ENCODE assay signal across 7 mouse cellular contexts in genomic region chr5:120746451-120746850, GRCm38 (mm10). TPM values are rescaled to one million over a fixed set of nuclear protein-coding genes. Genes with fewer than 3 reads are reported as not detected.
DNase-seq lines count a peak whose midpoint lies in the region; ATAC-seq and TF ChIP-seq lines count a peak whose summit lies in the region.

No protein-coding gene starts in this region.

- no peaks in the 10 kb centered on the region for H3K36me3 ChIP-seq in kidney, embryonic 16.5 days (ENCODE audit: insufficient read depth, low read length)
- H3K36me3 ChIP-seq in MEL (ENCODE audit: control insufficient read depth in 1 of 2, insufficient read depth in 2 of 2, low read length in 2 of 2), result no peaks in the 10 kb centered on the region

- H3K9ac ChIP-seq in kidney, embryonic 16.5 days (replicated peaks; ENCODE audit: low read length), result no peak overlapping the region
- no peak overlapping the region for H3K9ac ChIP-seq in MEL (ENCODE audit: control insufficient read depth, low read depth, low read length, poor library complexity, severe bottlenecking)

- TF ChIP-seq EP300 in MEL (IDR thresholded peaks at IDR 0.05; ENCODE audit: low read depth in 1 of 2, low read length in 2 of 2), result no peak

- intact Hi-C loops in heart, postnatal 36 days (cut with DNase I), result loop anchor here (1.0 to 10.0 kb wide), 3 partner anchors 66 to 242 kb away; partner anchors contain the start of gene Plbd2
- intact Hi-C loops in left cerebral cortex, postnatal 14 days (cut with DNase I), result loop anchor here (2.0 kb wide), 1 partner anchor 126 kb away; no protein-coding TSS in a partner anchor

- peak; percentile 17 for DNase-seq in kidney, adult 18-20 months
- DNase-seq in MEL (ENCODE audit: low read depth, low spot score), result peak; percentile 59
- DNase-seq in c-Kit-positive CD71-negative TER-119-negative erythroid progenitor cells, embryonic 14.5 days (ENCODE audit: low read depth), result peak; percentile 36
- peak; percentile 44 to 49 for DNase-seq in heart, postnatal 36 days
- DNase-seq in left cerebral cortex, postnatal 14 days (ENCODE audit: low spot score in 2 of 2), result peak; percentile 78 to 86
- DNase-seq in right cerebral cortex, postnatal 10 days (ENCODE audit: low spot score in 2 of 2), result peak; percentile 60 to 75

- H3K27ac ChIP-seq in kidney, embryonic 16.5 days (ENCODE audit: low read length), result no peak overlapping the region
- H3K27ac ChIP-seq in MEL (ENCODE audit: control insufficient read depth, low read depth, low read length), result no peak overlapping the region

- no peaks in the 10 kb centered on the region for H3K9me3 ChIP-seq in kidney, embryonic 16.5 days (ENCODE audit: low read length)
- H3K9me3 ChIP-seq in MEL (replicated peaks; ENCODE audit: insufficient read depth, low read length), result no peaks in the 10 kb centered on the region

- no peak overlapping the region for H3K4me2 ChIP-seq in kidney, embryonic 16.5 days (replicated peaks; ENCODE audit: low read depth, low read length)

- WGBS in kidney, embryonic 16.5 days, result 5% methylated on average over 5 of the region's 5 CpGs

- no peak for ATAC-seq in kidney, embryonic 16.5 days (ENCODE audit: low FRiP score, low TSS enrichment)

- peak; percentile 69 for TF ChIP-seq RAD21 in MEL (IDR thresholded peaks at IDR 0.05; ENCODE audit: low read depth, low read length)

- H3K4me1 ChIP-seq in kidney, embryonic 16.5 days (ENCODE audit: insufficient read depth, low read length), result no peaks in the 10 kb centered on the region
- H3K4me1 ChIP-seq in MEL (ENCODE audit: control insufficient read depth in 1 of 2, insufficient read depth in 2 of 2, low read length in 2 of 2), result peaks cover 0 to 2% of the 10 kb centered on the region in 2 experiments; a peak in 3 of 4 replicates

- H3K27me3 ChIP-seq in kidney, embryonic 16.5 days (ENCODE audit: insufficient read depth, low read length), result no peaks in the 10 kb centered on the region
- no peaks in the 10 kb centered on the region for H3K27me3 ChIP-seq in MEL (ENCODE audit: control insufficient read depth in 1 of 2, insufficient read depth in 2 of 2, low read length in 2 of 2)

- TF ChIP-seq POLR2A in MEL (IDR thresholded peaks at IDR 0.05; ENCODE audit: control insufficient read depth in 1 of 2, insufficient read depth in 1 of 2, low read depth in 1 of 2, low read length in 2 of 2, poor library complexity in 1 of 2), result no peak

- no peaks in the 10 kb centered on the region for H3K79me2 ChIP-seq in MEL (ENCODE audit: control insufficient read depth, insufficient read depth, low read length, poor library complexity)

- H3K4me3 ChIP-seq in kidney, embryonic 16.5 days (ENCODE audit: low read length), result no peak overlapping the region
- H3K4me3 ChIP-seq in MEL (ENCODE audit: control insufficient read depth in 1 of 2, insufficient read depth in 1 of 2, low read depth in 2 of 2, low read length in 2 of 2), result no peak overlapping the region

- TF ChIP-seq CTCF in MEL (IDR thresholded peaks at IDR 0.05 in 2 of 3, conservative IDR thresholded peaks at IDR 0.05 in 1 of 3; ENCODE audit: control insufficient read depth in 1 of 3, insufficient read depth in 1 of 3, low read depth in 2 of 3, low read length in 3 of 3, poor library complexity in 1 of 3, severe bottlenecking in 1 of 3), result peak; percentile 17 to 83 (median 76); a peak in 4 of 6 replicates

TF ChIP-seq in MEL, 35 proteins besides CTCF, POLR2A, EP300 and RAD21:
- TF ChIP-seq ZC3H11A (IDR thresholded peaks at IDR 0.05; ENCODE audit: low read depth, low read length) (peak; percentile 41), SMC3 (IDR thresholded peaks at IDR 0.05; ENCODE audit: low read depth, low read length) (peak; percentile 69), GATA1 (IDR thresholded peaks at IDR 0.05; ENCODE audit: low read depth, low read length) (no peak), CHD2 (IDR thresholded peaks at IDR 0.05; ENCODE audit: low read length) (no peak), MYC (IDR thresholded peaks at IDR 0.05; ENCODE audit: low read depth, low read length) (no peak)

RNA-seq across cellular contexts. Expression of gene Oas2, which starts 3.2 kb away (rescaled TPM):
- 0.44 and 0.51 TPM in 2 replicates for polyA plus RNA-seq in kidney, embryonic 16.5 days (2015; fragmentation: Nextera tagmentation; extraction: Ambion mirVana)
- 0.49 and 0.96 TPM in 2 replicates for total RNA-seq in MEL (2012; rRNA removed)
- polyA plus RNA-seq in MEL (2012; ENCODE audit: insufficient read depth in 1 of 2, insufficient read length in 2 of 2, low read depth in 1 of 2, low replicate concordance in 2 of 2, missing spikeins in 1 of 2), result 1 to 10 TPM in 1 of 2 experiments, not detected in 1; 5.2 TPM
- 1 to 10 TPM in 1 of 2 experiments, under 1 TPM in 1; 0.80 to 2.4 TPM for total RNA-seq in heart, postnatal 36 days (2021)
- under 1 TPM in 1 of 2 experiments, not detected in 1; 0.40 TPM for total RNA-seq in left cerebral cortex, postnatal 14 days (2021)

RNA-seq across cellular contexts. Expression of gene Oas3, which starts 31.0 kb away (rescaled TPM):
- 0.09 and 0.11 TPM in 2 replicates for polyA plus RNA-seq in kidney, embryonic 16.5 days (2015; fragmentation: Nextera tagmentation; extraction: Ambion mirVana)
- total RNA-seq in MEL (2012; rRNA removed), result 1.6 and 1.9 TPM in 2 replicates
- polyA plus RNA-seq in MEL (2012; ENCODE audit: insufficient read depth in 1 of 2, insufficient read length in 2 of 2, low read depth in 1 of 2, low replicate concordance in 2 of 2, missing spikeins in 1 of 2), result 1 to 10 TPM in 1 of 2 experiments, not detected in 1; 4.0 TPM
- under 1 TPM in 1 of 2 experiments, not detected in 1; 0.51 TPM for total RNA-seq in heart, postnatal 36 days (2021)
- not detected for total RNA-seq in left cerebral cortex, postnatal 14 days (2021)

RNA-seq across cellular contexts. Expression of gene Dtx1, which starts 34.7 kb away (rescaled TPM):
- 5.4 and 7.9 TPM in 2 replicates for polyA plus RNA-seq in kidney, embryonic 16.5 days (2015; fragmentation: Nextera tagmentation; extraction: Ambion mirVana)
- total RNA-seq in MEL (2012; rRNA removed), result 0.12 and 0.13 TPM in 2 replicates
- polyA plus RNA-seq in MEL (2012; ENCODE audit: insufficient read depth in 1 of 2, insufficient read length in 2 of 2, low read depth in 1 of 2, low replicate concordance in 2 of 2, missing spikeins in 1 of 2), result under 1 TPM in 1 of 2 experiments, not detected in 1; 0.63 TPM
- total RNA-seq in heart, postnatal 36 days (2021), result 1 to 10 TPM; 1.8 to 1.9 TPM
- 10 to 100 TPM; 72.6 to 80.1 TPM for total RNA-seq in left cerebral cortex, postnatal 14 days (2021)

RNA-seq across cellular contexts. Expression of gene Oas1e, which starts 48.9 kb away (rescaled TPM):
- polyA plus RNA-seq in kidney, embryonic 16.5 days (2015; fragmentation: Nextera tagmentation; extraction: Ambion mirVana), result not detected in 2 replicates
- not detected in 2 replicates for total RNA-seq in MEL (2012; rRNA removed)
- not detected for polyA plus RNA-seq in MEL (2012; ENCODE audit: insufficient read depth in 1 of 2, insufficient read length in 2 of 2, low read depth in 1 of 2, low replicate concordance in 2 of 2, missing spikeins in 1 of 2)
- total RNA-seq in heart, postnatal 36 days (2021), result not detected
- not detected for total RNA-seq in left cerebral cortex, postnatal 14 days (2021)

Comparison
In these comparisons a context has a peak if more than half of its experiments do, and no peak if none do; other contexts are left out.
1. DNase-seq: peak in every context shown above with its lines; median percentile 82 in left cerebral cortex, postnatal 14 days; 68 in right cerebral cortex, postnatal 10 days; 59 in MEL; 46 in heart, postnatal 36 days; 36 in c-Kit-positive CD71-negative TER-119-negative erythroid progenitor cells, embryonic 14.5 days; 17 in kidney, adult 18-20 months.
2. RNA of gene Dtx1, which starts 34.7 kb away (total RNA-seq): 72.6 to 80.1 TPM in left cerebral cortex, postnatal 14 days; 1.8 to 1.9 TPM in heart, postnatal 36 days and 0.12 to 0.13 TPM in MEL; every median in the first group is over 10 times any median in the second.